Mouse (Mus musculus): ENCODE measurements around the gene Bicdl1. TPM values are rescaled to one million over a fixed set of nuclear protein-coding genes. Genes with fewer than 3 reads are reported as not detected.

Gene Bicdl1
- total RNA-seq (2014; rRNA removed; ENCODE audit: low replicate concordance) (6.9 and 10.7 TPM in 2 replicates), polyA plus RNA-seq (2015; fragmentation: Nextera tagmentation; extraction: Ambion mirVana) (9.0 and 9.6 TPM in 2 replicates)

- no peak within 1 kb of the TSS for H3K27ac ChIP-seq (ENCODE audit: low read depth)
- no peaks in the 10 kb centered on the region for H3K36me3 ChIP-seq (replicated peaks; ENCODE audit: control insufficient read depth, insufficient read depth, low read length)
- no peak for TF ChIP-seq CTCF (IDR thresholded peaks at IDR 0.05; ENCODE audit: low read depth)
- TF ChIP-seq EP300 (IDR thresholded peaks at IDR 0.05; ENCODE audit: low read depth) = no peak
- peaks cover 44% of the 10 kb centered on the region for H3K27me3 ChIP-seq (ENCODE audit: control insufficient read depth, insufficient read depth, low read length)
- H3K4me3 ChIP-seq (ENCODE audit: low read depth, low read length) = peak within 1 kb of the TSS; percentile 50
- DNase-seq (ENCODE audit: low spot score) (peak; percentile 71), ATAC-seq (ENCODE audit: insufficient read depth, low read depth) (peak; percentile 90)
- peaks cover 6% of the 10 kb centered on the region for H3K4me1 ChIP-seq (ENCODE audit: control insufficient read depth, insufficient read depth)
- H3K4me2 ChIP-seq (ENCODE audit: low read depth, low read length) = peak within 1 kb of the TSS; percentile 86
- under 1% methylated on average over 53 of the region's 83 CpGs for WGBS
- no peak within 1 kb of the TSS for H3K9ac ChIP-seq (replicated peaks; ENCODE audit: low read depth, low read length)
- H3K9me3 ChIP-seq (replicated peaks; ENCODE audit: control insufficient read depth, low read length) = no peaks in the 10 kb centered on the region
These were observed at the start of gene Bicdl1 for GRCm38 (mm10) chr5:115731001-115731731. Bicdl1 (minus strand) TSS chr5:115731621.

- no peak for DNase-seq (ENCODE audit: low spot score)
- H3K4me1 ChIP-seq (ENCODE audit: control insufficient read depth, insufficient read depth) = no peaks in the 10 kb centered on the region
- H3K36me3 ChIP-seq (replicated peaks; ENCODE audit: control insufficient read depth, insufficient read depth, low read length) = no peaks in the 10 kb centered on the region
- H3K27me3 ChIP-seq (ENCODE audit: control insufficient read depth, insufficient read depth, low read length) = no peaks in the 10 kb centered on the region
- 0 out of 2 replicates have a peak, but pooled peaks cover 3% of the 10 kb centered on the region for H3K9me3 ChIP-seq (replicated peaks; ENCODE audit: control insufficient read depth, low read length)
- H3K4me3 ChIP-seq (ENCODE audit: low read depth, low read length) = no peak overlapping the region
- TF ChIP-seq CTCF (IDR thresholded peaks at IDR 0.05; ENCODE audit: low read depth) = no peak
- no peak for TF ChIP-seq EP300 (IDR thresholded peaks at IDR 0.05; ENCODE audit: low read depth)
- no peak for ATAC-seq (ENCODE audit: insufficient read depth, low read depth)
- no peak overlapping the region for H3K4me2 ChIP-seq (ENCODE audit: low read depth, low read length)
- WGBS = 46% methylated on average over 4 of the region's 4 CpGs
- H3K27ac ChIP-seq (ENCODE audit: low read depth) = no peak overlapping the region
- H3K9ac ChIP-seq (replicated peaks; ENCODE audit: low read depth, low read length) = no peak overlapping the region
These were observed 45.5 kb upstream of the Bicdl1 start for GRCm38 (mm10) chr5:115776911-115777310.

- DNase-seq (ENCODE audit: low spot score) = no peak
- WGBS = 57% methylated on average over 4 of the region's 4 CpGs
- TF ChIP-seq CTCF (IDR thresholded peaks at IDR 0.05; ENCODE audit: low read depth) (no peak), EP300 (IDR thresholded peaks at IDR 0.05; ENCODE audit: low read depth) (no peak)
These were observed 43.9 kb upstream of the Bicdl1 start for GRCm38 (mm10) chr5:115775350-115775749.

GRCm38 (mm10) chr5:115770048-115770447 lies 38.6 kb upstream of the Bicdl1 start:
- 82% methylated on average over 4 of the region's 4 CpGs for WGBS
- no peak for ATAC-seq (ENCODE audit: insufficient read depth, low read depth)

More at GRCm38 (mm10) chr5:115775350-115775749, 43.9 kb upstream of the Bicdl1 start:
- Histone ChIP-seq H3K4me3 (ENCODE audit: low read depth, low read length) (no peak overlapping the region), H3K4me1 (ENCODE audit: control insufficient read depth, insufficient read depth) (no peaks in the 10 kb centered on the region), H3K9me3 (replicated peaks; ENCODE audit: control insufficient read depth, low read length) (no peaks in the 10 kb centered on the region), H3K27ac (ENCODE audit: low read depth) (no peak overlapping the region), H3K36me3 (replicated peaks; ENCODE audit: control insufficient read depth, insufficient read depth, low read length) (no peaks in the 10 kb centered on the region), H3K27me3 (ENCODE audit: control insufficient read depth, insufficient read depth, low read length) (no peaks in the 10 kb centered on the region), H3K4me2 (ENCODE audit: low read depth, low read length) (no peak overlapping the region), H3K9ac (replicated peaks; ENCODE audit: low read depth, low read length) (no peak overlapping the region)
- ATAC-seq (ENCODE audit: insufficient read depth, low read depth) = no peak

GRCm38 (mm10) chr5:115769116-115769515 lies 37.7 kb upstream of the Bicdl1 start:
- H3K27ac ChIP-seq (ENCODE audit: low read depth) = no peak overlapping the region
- no peak overlapping the region for H3K9ac ChIP-seq (replicated peaks; ENCODE audit: low read depth, low read length)
- TF ChIP-seq CTCF (IDR thresholded peaks at IDR 0.05; ENCODE audit: low read depth) (no peak), EP300 (IDR thresholded peaks at IDR 0.05; ENCODE audit: low read depth) (no peak)
- H3K4me2 ChIP-seq (ENCODE audit: low read depth, low read length) = no peak overlapping the region
- ATAC-seq (ENCODE audit: insufficient read depth, low read depth) = no peak
- DNase-seq (ENCODE audit: low spot score) = no peak
- H3K4me3 ChIP-seq (ENCODE audit: low read depth, low read length) = no peak overlapping the region
- WGBS = 88% methylated on average over 4 of the region's 4 CpGs
- no peaks in the 10 kb centered on the region for H3K27me3 ChIP-seq (ENCODE audit: control insufficient read depth, insufficient read depth, low read length)
- H3K9me3 ChIP-seq (replicated peaks; ENCODE audit: control insufficient read depth, low read length) = no peaks in the 10 kb centered on the region
- H3K36me3 ChIP-seq (replicated peaks; ENCODE audit: control insufficient read depth, insufficient read depth, low read length) = no peaks in the 10 kb centered on the region
- no peaks in the 10 kb centered on the region for H3K4me1 ChIP-seq (ENCODE audit: control insufficient read depth, insufficient read depth)

More at GRCm38 (mm10) chr5:115770048-115770447, 38.6 kb upstream of the Bicdl1 start:
- no peaks in the 10 kb centered on the region for H3K36me3 ChIP-seq (replicated peaks; ENCODE audit: control insufficient read depth, insufficient read depth, low read length)
- H3K27me3 ChIP-seq (ENCODE audit: control insufficient read depth, insufficient read depth, low read length) = no peaks in the 10 kb centered on the region
- no peaks in the 10 kb centered on the region for H3K4me1 ChIP-seq (ENCODE audit: control insufficient read depth, insufficient read depth)
- TF ChIP-seq EP300 (IDR thresholded peaks at IDR 0.05; ENCODE audit: low read depth) (no peak), CTCF (IDR thresholded peaks at IDR 0.05; ENCODE audit: low read depth) (no peak)
- no peak overlapping the region for H3K4me3 ChIP-seq (ENCODE audit: low read depth, low read length)
- no peak overlapping the region for H3K4me2 ChIP-seq (ENCODE audit: low read depth, low read length)
- no peak for DNase-seq (ENCODE audit: low spot score)
- no peak overlapping the region for H3K27ac ChIP-seq (ENCODE audit: low read depth)
- no peak overlapping the region for H3K9ac ChIP-seq (replicated peaks; ENCODE audit: low read depth, low read length)
- H3K9me3 ChIP-seq (replicated peaks; ENCODE audit: control insufficient read depth, low read length) = no peaks in the 10 kb centered on the region

All from heart, postnatal 0 days (tissue).